Mouse (Mus musculus) forebrain, embryonic 13.5 days (tissue): Measurements from ENCODE around the gene Celf2. TPM values are rescaled to one million over a fixed set of nuclear protein-coding genes. Genes with fewer than 3 reads are reported as not detected.
"Not testable (repeated sequence)": the region's sequence is repeated elsewhere in the genome, so short reads cannot be mapped to it uniquely, and the experiment has no call there.

ENCODE experiments used
- ATAC-seq: fragments of 200-750 bp; cut with Nextera tagmentation; 2 replicates; pipeline ENCODE4 v1.8.0; 2017
- H3K27ac ChIP-seq: fragments of 300-500 bp; sonication (generic); 2 replicates; pipeline ENCODE4 v1.5.1; 2015; ENCODE audit warnings: inconsistent platforms, mild to moderate bottlenecking, moderate library complexity
- H3K27me3 ChIP-seq: fragments of 300-500 bp; sonication (generic); 2 replicates; pipeline ENCODE4 v1.6.1; 2015; ENCODE audit warnings: mild to moderate bottlenecking, inconsistent platforms
- H3K36me3 ChIP-seq: fragments of 300-500 bp; sonication (generic); 2 replicates; pipeline ENCODE4 v1.6.1; 2015; ENCODE audit warnings: mild to moderate bottlenecking, inconsistent platforms; ENCODE audit not compliant: poor library complexity, severe bottlenecking
- H3K4me1 ChIP-seq: fragments of 300-500 bp; sonication (generic); 2 replicates; pipeline ENCODE4 v1.6.1; 2015; ENCODE audit warnings: inconsistent platforms
- H3K4me2 ChIP-seq: fragments of 300-500 bp; sonication (generic); 2 replicates; pipeline ENCODE4 v1.6.1; 2015; ENCODE audit warnings: inconsistent platforms, mild to moderate bottlenecking, moderate library complexity
- H3K4me3 ChIP-seq: fragments of 300-500 bp; sonication (generic); 2 replicates; pipeline ENCODE4 v1.5.1; 2015; ENCODE audit warnings: mild to moderate bottlenecking, inconsistent platforms
- H3K9ac ChIP-seq: fragments of 300-500 bp; sonication (generic); 2 replicates; pipeline ENCODE4 v1.6.1; 2015; ENCODE audit warnings: mild to moderate bottlenecking, inconsistent platforms
- H3K9me3 ChIP-seq: fragments of 300-500 bp; sonication (generic); replicated peaks from 2 replicates; pipeline ENCODE4 v1.6.1; 2016; ENCODE audit warnings: inconsistent platforms
- WGBS: fragments of 180-500 bp; shearing (Covaris S2); methylation state at CpG from one replicate; pipeline ENCODE4 v1.1.7; 2015; 5-methylcytosine and 5-hydroxymethylcytosine counted together
- polyA plus RNA-seq: library from polyadenylated mRNA; unstranded; fragments of >200 nt; fragmentation: Nextera tagmentation; extraction: Ambion mirVana; gene quantifications from 2 replicates; pipeline ENCODE4 v1.2.1, GENCODE M21; 2015

Gene Celf2
- polyA plus RNA-seq, 1 experiment from 2014 or later = 226 TPM

GRCm38 (mm10) chr2:6575316-6575715 is 934.0 kb downstream of the Celf2 start:
- not testable (repeated sequence) for H3K4me2 ChIP-seq, H3K4me3 ChIP-seq, ATAC-seq, H3K9ac ChIP-seq, H3K27ac ChIP-seq, H3K9me3 ChIP-seq, H3K27me3 ChIP-seq, H3K4me1 ChIP-seq
- H3K36me3 ChIP-seq = peaks cover 36% of the 10 kb centered on the region
- WGBS = 97% methylated on average over 3 of the region's 3 CpGs

DNA sequence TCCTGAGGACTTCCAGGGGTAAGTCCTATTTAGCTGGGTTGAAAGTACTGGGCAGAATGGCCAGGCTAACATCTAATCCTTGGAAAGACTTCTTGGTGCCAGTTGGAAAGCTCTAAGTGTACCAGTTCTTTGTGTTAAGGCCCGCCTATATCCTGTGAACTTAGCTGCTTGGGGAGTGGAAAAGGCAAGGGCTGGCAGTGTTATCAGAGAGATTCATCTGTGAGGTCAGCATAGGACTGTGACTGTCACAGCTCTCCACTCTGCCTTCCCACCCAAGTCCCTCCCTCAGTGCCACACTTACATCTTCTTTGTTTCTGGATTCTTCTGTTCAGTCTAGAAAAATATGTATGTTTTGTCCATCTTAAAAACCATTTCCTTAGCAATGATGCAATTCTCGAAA is 935.7 kb downstream of the Celf2 start:
- H3K9ac ChIP-seq = no peak overlapping the region
- WGBS = 92% methylated on average over 2 of the region's 2 CpGs
- H3K9me3 ChIP-seq = no peaks in the 10 kb centered on the region
- no peaks in the 10 kb centered on the region for H3K27me3 ChIP-seq
- H3K4me1 ChIP-seq = 0 out of 2 replicates have a peak, but pooled peaks cover 9% of the 10 kb centered on the region
- no peak overlapping the region for H3K4me2 ChIP-seq
- H3K36me3 ChIP-seq = peaks cover 31% of the 10 kb centered on the region
- H3K4me3 ChIP-seq = no peak overlapping the region
- ATAC-seq = no peak
- H3K27ac ChIP-seq = no peak overlapping the region

- Histone ChIP-seq H3K27me3 (no peaks in the 10 kb centered on the region), H3K9ac (no peak overlapping the region), H3K27ac (no peak overlapping the region), H3K9me3 (no peaks in the 10 kb centered on the region), H3K4me2 (no peak overlapping the region), H3K4me1 (0 out of 2 replicates have a peak, but pooled peaks cover 9% of the 10 kb centered on the region), H3K36me3 (peaks cover 31% of the 10 kb centered on the region), H3K4me3 (no peak overlapping the region)
- ATAC-seq = no peak
- 82% methylated on average over 5 of the region's 5 CpGs for WGBS
These were observed 936.4 kb downstream of the Celf2 start for GRCm38 (mm10) chr2:6572976-6573375.

- peaks cover 14% of the 10 kb centered on the region for H3K36me3 ChIP-seq
- H3K4me1 ChIP-seq = 0 out of 2 replicates have a peak, but pooled peaks cover 12% of the 10 kb centered on the region
- no peak overlapping the region; the same call in 1 of the 2 replicates for H3K27ac ChIP-seq
- H3K9me3 ChIP-seq = no peaks in the 10 kb centered on the region
- no peaks in the 10 kb centered on the region for H3K27me3 ChIP-seq
- no peak overlapping the region for H3K4me2 ChIP-seq
- ATAC-seq = no peak
- no peak overlapping the region for H3K4me3 ChIP-seq
- H3K9ac ChIP-seq = no peak overlapping the region
- WGBS = 90% methylated on average over 1 of the region's 1 CpGs
These were observed 940.3 kb downstream of the Celf2 start for GRCm38 (mm10) chr2:6569040-6569542.

DNA sequence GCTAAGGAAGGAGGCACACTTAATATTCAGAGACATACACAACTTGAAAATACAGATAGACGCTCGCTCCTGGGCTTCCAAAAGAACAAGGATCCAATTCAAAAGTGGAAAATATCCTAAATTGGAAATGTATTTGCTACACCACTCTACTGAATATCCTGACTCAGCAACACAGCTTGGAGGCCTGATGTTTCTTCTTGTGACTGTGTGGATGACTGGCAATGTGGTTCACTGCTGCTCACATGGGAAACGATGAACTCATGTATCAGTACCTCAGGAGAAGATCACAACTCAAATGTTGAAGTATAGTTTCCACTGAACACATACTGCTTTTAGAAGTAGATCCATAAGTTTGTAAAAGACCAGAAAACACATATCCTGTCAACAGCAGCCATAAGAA is 944.2 kb downstream of the Celf2 start:
- ATAC-seq = no peak
- Histone ChIP-seq H3K4me1 (0 out of 2 replicates have a peak, but pooled peaks cover 6% of the 10 kb centered on the region), H3K9me3 (no peaks in the 10 kb centered on the region), H3K27me3 (no peaks in the 10 kb centered on the region), H3K27ac (no peak overlapping the region), H3K4me3 (no peak overlapping the region), H3K9ac (no peak overlapping the region), H3K36me3 (peaks cover 11% of the 10 kb centered on the region), H3K4me2 (no peak overlapping the region)
- WGBS = 87% methylated on average over 3 of the region's 3 CpGs

GRCm38 (mm10) chr2:6561337-6561736 is 948.0 kb downstream of the Celf2 start:
- Histone ChIP-seq H3K4me2 (no peak overlapping the region), H3K4me1 (no peaks in the 10 kb centered on the region), H3K9ac (no peak overlapping the region), H3K36me3 (peaks cover 28% of the 10 kb centered on the region), H3K9me3 (no peaks in the 10 kb centered on the region), H3K27me3 (no peaks in the 10 kb centered on the region), H3K27ac (no peak overlapping the region), H3K4me3 (no peak overlapping the region)
- 94% methylated on average over 3 of the region's 3 CpGs for WGBS
- no peak for ATAC-seq

DNA sequence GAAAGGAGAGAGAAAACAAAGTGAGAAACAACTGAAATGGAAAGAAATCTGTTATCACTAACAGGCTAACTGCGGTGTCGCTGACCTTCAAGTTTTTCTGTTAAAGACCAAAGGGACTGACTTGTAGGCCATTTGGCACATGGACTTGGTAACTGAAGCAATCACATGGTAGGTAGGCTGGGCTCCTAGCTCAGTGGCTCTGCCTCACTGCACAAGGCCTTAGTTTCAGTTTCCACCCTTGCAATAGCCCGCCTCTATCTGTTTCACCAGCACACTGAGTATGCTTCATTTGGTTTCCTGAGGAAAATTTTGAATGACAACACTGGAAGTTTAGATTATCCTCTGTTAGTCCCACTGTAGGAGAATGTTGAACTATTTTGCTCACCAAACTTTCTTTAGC is 948.6 kb downstream of the Celf2 start:
- no peaks in the 10 kb centered on the region for H3K4me1 ChIP-seq
- H3K9ac ChIP-seq = no peak overlapping the region
- no peaks in the 10 kb centered on the region for H3K27me3 ChIP-seq
- H3K9me3 ChIP-seq = no peaks in the 10 kb centered on the region
- H3K4me2 ChIP-seq = no peak overlapping the region
- WGBS = 95% methylated on average over 3 of the region's 3 CpGs
- no peak overlapping the region for H3K27ac ChIP-seq
- ATAC-seq = no peak
- peaks cover 28% of the 10 kb centered on the region for H3K36me3 ChIP-seq
- no peak overlapping the region for H3K4me3 ChIP-seq

DNA sequence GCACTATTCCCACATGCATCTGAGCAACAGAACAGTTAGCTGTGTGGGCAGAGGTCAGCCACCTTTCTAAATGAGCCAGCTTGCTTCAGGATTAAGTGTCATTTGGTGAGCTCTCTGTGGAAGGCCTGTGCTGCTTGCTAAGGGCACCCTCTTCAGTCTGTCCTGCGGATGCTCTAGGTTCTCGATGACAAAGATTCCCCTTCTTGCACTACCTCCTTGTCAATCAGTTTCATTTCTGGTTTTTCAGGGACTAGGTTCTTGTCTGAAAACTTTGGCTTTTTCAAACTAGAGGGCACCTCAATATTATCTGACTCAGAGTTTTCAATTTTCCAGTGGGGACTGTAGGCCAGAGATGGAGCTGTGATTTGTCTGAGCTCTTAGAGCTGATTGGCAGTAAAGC is 949.8 kb downstream of the Celf2 start:
- no peaks in the 10 kb centered on the region for H3K9me3 ChIP-seq
- no peaks in the 10 kb centered on the region for H3K4me1 ChIP-seq
- H3K27me3 ChIP-seq = no peaks in the 10 kb centered on the region
- H3K4me3 ChIP-seq = no peak overlapping the region
- ATAC-seq = no peak
- no peak overlapping the region for H3K9ac ChIP-seq
- no peak overlapping the region for H3K4me2 ChIP-seq
- WGBS = 96% methylated on average over 2 of the region's 2 CpGs
- peaks cover 33% of the 10 kb centered on the region for H3K36me3 ChIP-seq
- H3K27ac ChIP-seq = no peak overlapping the region

GRCm38 (mm10) chr2:6558303-6559254 is 950.8 kb downstream of the Celf2 start:
- no peak overlapping the region for H3K4me3 ChIP-seq
- no peak overlapping the region for H3K4me2 ChIP-seq
- H3K27me3 ChIP-seq = no peaks in the 10 kb centered on the region
- peaks cover 41% of the 10 kb centered on the region for H3K36me3 ChIP-seq
- H3K9me3 ChIP-seq = no peaks in the 10 kb centered on the region
- no peak overlapping the region for H3K27ac ChIP-seq
- ATAC-seq = no peak
- H3K4me1 ChIP-seq = no peaks in the 10 kb centered on the region
- H3K9ac ChIP-seq = no peak overlapping the region
- WGBS = 87% methylated on average over 14 of the region's 14 CpGs

- Histone ChIP-seq H3K4me3 (no peak overlapping the region), H3K4me1 (no peaks in the 10 kb centered on the region), H3K27ac (no peak overlapping the region), H3K9ac (no peak overlapping the region), H3K27me3 (no peaks in the 10 kb centered on the region), H3K36me3 (peaks cover 49% of the 10 kb centered on the region), H3K4me2 (no peak overlapping the region), H3K9me3 (no peaks in the 10 kb centered on the region)
- WGBS = 86% methylated on average over 3 of the region's 3 CpGs
- no peak for ATAC-seq
These were observed 951.6 kb downstream of the Celf2 start for GRCm38 (mm10) chr2:6557749-6558148.

- H3K4me2 ChIP-seq = no peak overlapping the region
- H3K4me1 ChIP-seq = no peaks in the 10 kb centered on the region
- H3K4me3 ChIP-seq = no peak overlapping the region
- no peak for ATAC-seq
- H3K27me3 ChIP-seq = no peaks in the 10 kb centered on the region
- no peak overlapping the region for H3K9ac ChIP-seq
- H3K27ac ChIP-seq = no peak overlapping the region
- H3K36me3 ChIP-seq = peaks cover 58% of the 10 kb centered on the region
- no peaks in the 10 kb centered on the region for H3K9me3 ChIP-seq
- WGBS = 90% methylated on average over 2 of the region's 2 CpGs
These were observed 952.5 kb downstream of the Celf2 start for GRCm38 (mm10) chr2:6556913-6557312.

DNA sequence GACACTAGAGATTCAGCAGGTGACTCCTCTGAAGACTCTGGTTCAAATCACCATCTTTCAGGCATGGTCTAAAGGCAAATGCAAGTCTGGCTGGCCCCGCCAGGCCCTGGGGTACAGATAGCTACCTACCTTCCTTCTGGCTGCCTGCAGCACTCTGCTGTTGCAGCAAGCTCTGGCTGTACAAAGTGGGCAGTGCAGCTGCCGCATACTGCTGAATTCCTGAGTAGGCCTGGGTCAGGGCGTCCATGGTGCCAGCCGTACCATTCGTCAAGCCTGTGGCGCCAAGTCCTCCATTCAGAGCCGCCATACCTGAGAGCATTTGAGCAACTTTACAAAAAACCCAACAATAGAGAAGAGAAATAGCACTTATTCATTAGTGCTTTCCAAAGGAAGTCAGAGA is 955.7 kb downstream of the Celf2 start:
- H3K9ac ChIP-seq = no peak overlapping the region
- 0 out of 2 replicates have a peak, but pooled peaks cover 4% of the 10 kb centered on the region for H3K4me1 ChIP-seq
- H3K27ac ChIP-seq = no peak overlapping the region
- no peak overlapping the region for H3K4me2 ChIP-seq
- H3K4me3 ChIP-seq = no peak overlapping the region
- no peak for ATAC-seq
- WGBS = 84% methylated on average over 7 of the region's 7 CpGs
- H3K9me3 ChIP-seq = no peaks in the 10 kb centered on the region
- no peaks in the 10 kb centered on the region for H3K27me3 ChIP-seq
- peaks cover 66% of the 10 kb centered on the region for H3K36me3 ChIP-seq
